Mouse (Mus musculus): ENCODE measurements around the gene Scube3.
"Not testable (repeated sequence)": the region's sequence is repeated elsewhere in the genome, so short reads cannot be mapped to it uniquely, and the experiment has no call there.

Gene Scube3

DNA sequence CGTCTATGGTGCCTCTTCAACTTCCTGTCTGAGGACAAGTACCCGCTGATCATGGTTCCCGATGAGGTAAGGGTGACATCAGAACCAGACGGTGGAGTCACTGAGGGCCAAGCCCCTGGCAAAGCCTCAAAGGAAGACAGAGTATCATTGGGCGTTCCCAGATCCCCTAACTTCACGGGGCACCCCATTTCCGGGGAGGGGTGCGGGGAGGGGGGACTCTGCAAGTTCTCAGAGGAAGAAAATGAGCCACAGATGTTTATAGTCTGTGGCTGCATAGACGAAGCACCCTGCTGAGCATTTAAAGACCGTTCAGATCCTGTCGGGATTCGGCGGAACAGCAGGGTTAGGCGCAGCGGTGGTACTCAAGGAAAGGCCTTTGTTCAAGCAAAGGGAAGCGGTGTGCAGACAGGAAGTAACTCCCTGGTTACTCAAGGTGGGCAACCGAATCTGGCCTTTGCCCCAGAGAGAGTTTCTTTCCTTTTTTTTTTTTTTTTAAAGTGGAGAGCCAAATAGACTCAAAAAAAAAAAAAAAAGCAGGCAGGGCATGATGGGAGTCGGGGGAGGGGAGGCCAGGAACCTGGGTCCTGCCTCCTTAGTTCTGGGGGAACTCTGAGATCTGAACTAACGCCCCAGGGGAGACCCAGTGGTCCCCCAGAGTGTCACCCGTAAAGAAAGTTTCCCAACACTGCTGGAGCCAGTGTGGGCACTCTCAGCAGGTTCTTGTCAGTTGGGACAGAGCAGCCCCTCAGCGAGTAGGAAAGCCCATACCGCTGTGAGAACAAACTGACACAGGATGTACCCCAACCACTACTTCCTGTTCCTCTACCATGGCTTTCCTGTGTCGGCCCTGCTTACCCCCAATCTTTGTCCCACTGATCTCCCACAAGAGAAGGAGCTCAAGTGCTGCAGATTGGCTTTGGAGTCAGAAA, 76.0 kb downstream of the Scube3 start:
- DNase-seq (ENCODE audit: low spot score in 2 of 2) = no peak

DNA sequence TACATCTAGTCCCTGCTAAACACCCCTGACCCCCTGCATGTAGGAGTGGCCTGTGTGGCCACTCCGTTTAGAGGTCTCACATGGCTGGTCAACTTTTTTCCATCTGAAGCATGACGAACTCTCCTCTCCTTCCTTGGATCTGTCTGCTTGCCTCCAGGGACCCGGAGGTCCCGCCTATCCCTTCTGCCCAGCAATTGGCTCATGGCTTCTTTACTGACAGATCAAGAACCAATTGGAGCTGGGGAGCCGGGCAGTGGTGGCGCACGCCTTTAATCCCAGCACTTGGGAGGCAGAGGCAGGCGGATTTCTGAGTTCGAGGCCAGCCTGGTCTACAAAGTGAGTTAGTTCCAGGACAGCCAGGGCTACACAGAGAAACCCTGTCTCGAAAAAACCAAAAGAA, 80.5 kb downstream of the Scube3 start:
- DNase-seq (ENCODE audit: low spot score in 2 of 2) = not testable (repeated sequence)

DNA sequence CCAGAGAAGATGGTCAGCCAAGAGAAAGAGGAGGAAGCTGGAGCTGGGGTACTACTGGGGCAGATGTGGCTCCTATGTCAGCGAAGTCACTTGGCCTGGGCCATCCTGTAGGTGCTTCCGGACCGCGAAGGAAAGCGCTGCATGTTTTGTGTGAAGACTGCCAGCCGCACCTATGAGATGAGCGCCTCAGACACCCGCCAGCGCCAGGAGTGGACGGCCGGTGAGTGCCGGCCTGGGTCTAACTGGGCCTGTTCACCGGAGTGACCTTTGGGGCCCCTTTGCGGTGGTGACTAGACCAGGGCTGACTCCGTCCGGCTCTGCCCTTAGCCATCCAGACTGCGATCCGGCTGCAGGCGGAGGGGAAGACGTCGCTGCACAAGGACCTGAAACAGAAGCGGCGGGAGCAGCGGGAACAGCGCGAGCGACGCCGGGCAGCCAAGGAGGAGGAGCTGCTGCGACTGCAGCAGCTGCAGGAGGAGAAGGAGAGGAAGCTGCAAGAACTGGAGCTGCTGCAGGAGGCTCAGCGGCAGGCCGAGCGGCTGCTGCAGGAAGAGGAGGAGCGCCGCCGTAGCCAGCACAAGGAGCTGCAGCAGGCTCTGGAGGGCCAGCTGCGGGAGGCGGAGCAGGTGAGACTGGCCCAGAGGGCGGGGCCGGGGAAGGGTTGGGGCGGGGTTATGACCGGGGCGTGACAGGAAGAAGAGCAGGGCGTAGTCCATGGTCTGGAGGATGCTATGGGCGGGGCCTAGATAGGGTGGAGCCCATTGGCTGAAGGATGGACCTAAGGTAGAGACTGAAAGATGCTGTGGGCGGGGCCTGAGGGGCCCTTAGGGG, 81.8 kb downstream of the Scube3 start:
- DNase-seq (ENCODE audit: low spot score in 2 of 2) = peak; percentile 76 to 77
